Mouse (Mus musculus): ENCODE results near the gene Nme8. TPM values are rescaled to one million over a fixed set of nuclear protein-coding genes. Genes with fewer than 3 reads are reported as not detected.

Gene Nme8
- polyA plus RNA-seq, 1 experiment from 2014 or later, result 0.82 TPM

DNA sequence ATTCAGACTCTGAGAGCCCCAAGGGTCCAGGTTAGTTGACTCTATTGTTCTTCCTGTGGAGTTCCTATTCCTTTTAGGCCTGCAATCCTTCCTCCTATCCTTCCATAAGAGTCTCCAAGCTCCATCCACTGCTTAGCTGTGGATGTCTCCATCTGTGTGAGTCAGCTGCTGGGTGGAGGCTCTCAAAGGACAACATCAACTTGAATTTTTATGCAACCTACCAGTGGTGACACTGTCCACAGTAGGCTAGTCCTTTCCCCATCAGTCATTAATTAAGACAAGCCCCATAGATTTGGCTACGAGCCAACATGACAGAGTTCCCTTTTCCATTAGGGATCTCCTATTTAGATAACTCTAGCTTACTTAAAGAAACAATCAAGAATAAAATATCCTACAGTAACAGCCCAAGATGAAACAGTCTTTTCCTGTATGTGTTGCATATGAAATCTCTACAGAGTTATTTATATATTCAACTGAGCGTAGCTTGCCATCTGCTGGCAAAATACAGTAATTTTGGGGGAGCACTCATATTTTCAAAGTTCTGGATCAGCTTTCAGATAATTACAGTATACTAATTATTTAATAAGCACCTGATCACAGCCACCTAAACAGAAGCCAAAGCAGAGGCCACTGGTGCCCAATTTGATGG, 57.3 kb downstream of the Nme8 start:
- Histone ChIP-seq H3K27me3 (ENCODE audit: control insufficient read depth, insufficient read depth, low read length) (no peaks in the 10 kb centered on the region), H3K27ac (replicated peaks in 1 of 2; ENCODE audit: control insufficient read depth in 1 of 2, insufficient read depth in 1 of 2, low read depth in 2 of 2, low read length in 2 of 2) (no peak overlapping the region), H3K9me3 (ENCODE audit: control insufficient read depth, low read length) (no peaks in the 10 kb centered on the region), H3K4me1 (ENCODE audit: control insufficient read depth in 2 of 2, insufficient read depth in 2 of 2, low read length in 2 of 2) (no peaks in the 10 kb centered on the region), H3K4me2 (ENCODE audit: low read length) (no peak overlapping the region), H3K9ac (ENCODE audit: low read length) (no peak overlapping the region), H3K36me3 (ENCODE audit: control insufficient read depth, insufficient read depth, low read length) (no peaks in the 10 kb centered on the region), H3K4me3 (ENCODE audit: control insufficient read depth in 1 of 2, insufficient read depth in 1 of 2, low read depth in 1 of 2, low read length in 2 of 2) (no peak overlapping the region)
- WGBS, result 70% methylated on average over 2 of the region's 2 CpGs
- no peak for ATAC-seq (ENCODE audit: insufficient number of reproducible peaks, insufficient read depth, low FRiP score, low read depth)

DNA sequence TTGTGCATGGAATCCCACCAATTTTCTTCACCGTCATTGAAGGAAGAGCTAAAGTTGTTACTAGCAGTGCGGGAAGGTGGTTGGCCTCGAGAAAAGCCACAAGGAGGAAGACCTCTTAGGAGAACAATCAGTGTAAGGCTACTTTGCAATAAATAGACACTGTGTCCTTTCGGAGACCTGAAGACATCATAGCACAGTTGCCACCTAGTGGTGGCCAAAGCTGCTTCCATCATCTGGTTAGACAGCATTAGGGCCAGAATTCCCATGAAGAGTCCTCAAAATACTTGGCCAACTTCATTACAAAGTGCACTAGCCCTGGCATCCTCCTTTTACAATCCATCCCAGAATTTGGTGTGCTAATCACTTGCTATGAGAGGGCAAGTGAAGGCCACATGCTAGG, 61.5 kb downstream of the Nme8 start:
- Histone ChIP-seq H3K27ac (replicated peaks in 1 of 2; ENCODE audit: control insufficient read depth in 1 of 2, insufficient read depth in 1 of 2, low read depth in 2 of 2, low read length in 2 of 2) (no peak overlapping the region), H3K4me2 (ENCODE audit: low read length) (no peak overlapping the region), H3K36me3 (ENCODE audit: control insufficient read depth, insufficient read depth, low read length) (no peaks in the 10 kb centered on the region), H3K4me1 (ENCODE audit: control insufficient read depth in 2 of 2, insufficient read depth in 2 of 2, low read length in 2 of 2) (no peaks in the 10 kb centered on the region), H3K27me3 (ENCODE audit: control insufficient read depth, insufficient read depth, low read length) (no peaks in the 10 kb centered on the region), H3K4me3 (ENCODE audit: control insufficient read depth in 1 of 2, insufficient read depth in 1 of 2, low read depth in 1 of 2, low read length in 2 of 2) (no peak overlapping the region), H3K9ac (ENCODE audit: low read length) (no peak overlapping the region), H3K9me3 (ENCODE audit: control insufficient read depth, low read length) (no peaks in the 10 kb centered on the region)
- whole genome bisulfite sequencing, result 53% methylated on average over 4 of the region's 4 CpGs
- ATAC-seq (ENCODE audit: insufficient number of reproducible peaks, insufficient read depth, low FRiP score, low read depth), result no peak

DNA sequence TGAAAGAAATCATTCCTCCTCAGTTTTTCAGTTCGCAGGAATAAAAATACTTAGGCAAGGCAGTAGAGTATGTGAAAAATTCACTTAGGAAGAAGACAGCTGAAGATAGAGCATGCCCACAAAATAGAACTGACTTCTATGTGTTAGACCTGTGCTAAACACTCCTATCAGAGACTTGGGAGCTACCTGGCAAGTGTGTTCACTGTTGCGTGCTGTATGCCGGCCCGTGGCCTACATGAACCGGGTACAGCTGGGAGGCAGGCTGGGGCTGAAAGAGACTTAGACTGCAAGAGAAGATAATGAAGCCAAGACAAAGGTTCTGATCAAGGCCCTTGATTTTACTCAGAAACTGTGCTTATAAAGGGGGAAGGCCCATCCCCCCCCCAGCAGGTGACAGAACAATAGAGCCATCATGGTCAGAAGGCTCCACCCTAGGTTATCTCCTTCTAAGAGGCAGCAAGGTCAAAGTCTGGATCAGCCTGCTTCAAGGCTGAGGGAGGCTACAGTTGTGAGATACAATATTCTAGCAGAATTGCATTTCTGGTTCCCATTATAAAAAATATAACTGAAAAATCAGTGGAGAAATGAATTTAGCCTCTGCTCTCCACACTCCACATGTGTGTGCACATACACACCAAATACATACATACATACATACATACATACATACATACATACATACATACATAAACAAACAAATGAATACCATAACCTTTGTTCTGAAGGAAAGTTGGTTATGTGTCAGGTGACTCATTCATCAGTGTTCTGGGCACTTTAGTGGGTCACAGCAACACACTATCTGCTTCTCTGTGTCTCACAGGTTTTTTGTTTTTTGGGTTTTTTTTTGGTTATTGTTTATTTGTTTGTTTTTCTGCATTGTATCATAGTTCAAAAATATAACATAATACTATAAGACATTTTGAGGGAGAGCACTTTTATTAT, 66.6 kb downstream of the Nme8 start:
- no peak overlapping the region for H3K9ac ChIP-seq (ENCODE audit: low read length)
- WGBS, result 91% methylated on average over 5 of the region's 5 CpGs
- no peak overlapping the region for H3K4me3 ChIP-seq (ENCODE audit: control insufficient read depth in 1 of 2, insufficient read depth in 1 of 2, low read depth in 1 of 2, low read length in 2 of 2)
- H3K27ac ChIP-seq (replicated peaks in 1 of 2; ENCODE audit: control insufficient read depth in 1 of 2, insufficient read depth in 1 of 2, low read depth in 2 of 2, low read length in 2 of 2), result no peak overlapping the region
- H3K27me3 ChIP-seq (ENCODE audit: control insufficient read depth, insufficient read depth, low read length), result no peaks in the 10 kb centered on the region
- H3K36me3 ChIP-seq (ENCODE audit: control insufficient read depth, insufficient read depth, low read length), result no peaks in the 10 kb centered on the region
- no peak overlapping the region for H3K4me2 ChIP-seq (ENCODE audit: low read length)
- no peaks in the 10 kb centered on the region for H3K4me1 ChIP-seq (ENCODE audit: control insufficient read depth in 2 of 2, insufficient read depth in 2 of 2, low read length in 2 of 2)
- H3K9me3 ChIP-seq (ENCODE audit: control insufficient read depth, low read length), result no peaks in the 10 kb centered on the region
- no peak for ATAC-seq (ENCODE audit: insufficient number of reproducible peaks, insufficient read depth, low FRiP score, low read depth)

- Histone ChIP-seq H3K4me2 (ENCODE audit: low read length) (no peak overlapping the region), H3K9me3 (ENCODE audit: control insufficient read depth, low read length) (no peaks in the 10 kb centered on the region), H3K4me3 (ENCODE audit: control insufficient read depth in 1 of 2, insufficient read depth in 1 of 2, low read depth in 1 of 2, low read length in 2 of 2) (no peak overlapping the region), H3K27me3 (ENCODE audit: control insufficient read depth, insufficient read depth, low read length) (peaks cover 14% of the 10 kb centered on the region), H3K4me1 (ENCODE audit: control insufficient read depth in 2 of 2, insufficient read depth in 2 of 2, low read length in 2 of 2) (peaks cover 2 to 8% of the 10 kb centered on the region in 2 experiments; a peak in 3 of 4 replicates), H3K27ac (replicated peaks in 1 of 2; ENCODE audit: control insufficient read depth in 1 of 2, insufficient read depth in 1 of 2, low read depth in 2 of 2, low read length in 2 of 2) (no peak overlapping the region), H3K9ac (ENCODE audit: low read length) (no peak overlapping the region), H3K36me3 (ENCODE audit: control insufficient read depth, insufficient read depth, low read length) (no peaks in the 10 kb centered on the region)
- ATAC-seq (ENCODE audit: insufficient number of reproducible peaks, insufficient read depth, low FRiP score, low read depth), result no peak
- WGBS, result 70% methylated on average over 1 of the region's 1 CpGs
Observed at GRCm38 (mm10) chr13:19626473-19626872, 71.1 kb downstream of the Nme8 start.

DNA sequence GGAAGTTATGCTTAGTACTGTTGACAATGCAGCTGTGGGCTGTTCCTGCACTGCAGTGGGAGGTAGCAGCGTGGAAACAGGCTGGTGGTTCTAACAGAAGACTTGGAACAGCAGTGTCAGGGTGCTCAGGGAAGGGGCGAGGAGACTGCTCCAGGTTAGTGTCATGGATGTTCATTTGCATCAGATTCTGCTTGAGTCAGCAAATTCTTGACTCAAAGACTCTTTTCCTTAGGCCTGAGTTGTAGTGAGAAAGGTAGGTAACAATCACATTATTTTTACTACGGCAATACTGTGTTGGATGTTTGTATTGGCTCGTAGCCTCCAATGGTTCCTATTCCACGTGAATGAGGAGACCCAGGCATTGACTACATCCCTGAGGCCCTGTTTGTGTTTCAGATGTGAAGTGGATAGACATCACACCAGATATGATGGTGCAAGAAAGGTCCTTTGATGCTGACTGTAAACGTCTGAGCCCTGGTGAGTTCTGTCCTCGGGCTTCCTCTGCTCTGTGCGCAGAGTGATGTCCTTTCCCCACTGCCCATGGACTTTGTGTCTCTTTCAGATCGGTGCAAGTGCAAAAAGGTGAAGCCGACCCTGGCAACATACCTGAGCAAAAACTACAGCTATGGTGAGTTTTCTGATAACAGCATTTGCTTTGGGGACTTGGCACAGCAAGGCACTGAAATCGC, 72.8 kb downstream of the Nme8 start:
- ATAC-seq (ENCODE audit: insufficient number of reproducible peaks, insufficient read depth, low FRiP score, low read depth), result no peak
- Histone ChIP-seq H3K36me3 (ENCODE audit: control insufficient read depth, insufficient read depth, low read length) (no peaks in the 10 kb centered on the region), H3K4me3 (ENCODE audit: control insufficient read depth in 1 of 2, insufficient read depth in 1 of 2, low read depth in 1 of 2, low read length in 2 of 2) (no peak overlapping the region), H3K4me1 (ENCODE audit: control insufficient read depth in 2 of 2, insufficient read depth in 2 of 2, low read length in 2 of 2) (peaks cover 2 to 8% of the 10 kb centered on the region in 2 experiments; a peak in 3 of 4 replicates), H3K4me2 (ENCODE audit: low read length) (no peak overlapping the region), H3K27ac (replicated peaks in 1 of 2; ENCODE audit: control insufficient read depth in 1 of 2, insufficient read depth in 1 of 2, low read depth in 2 of 2, low read length in 2 of 2) (no peak overlapping the region), H3K9ac (ENCODE audit: low read length) (no peak overlapping the region), H3K27me3 (ENCODE audit: control insufficient read depth, insufficient read depth, low read length) (peaks cover 14% of the 10 kb centered on the region), H3K9me3 (ENCODE audit: control insufficient read depth, low read length) (no peaks in the 10 kb centered on the region)
- 80% methylated on average over 11 of the region's 11 CpGs for WGBS

DNA sequence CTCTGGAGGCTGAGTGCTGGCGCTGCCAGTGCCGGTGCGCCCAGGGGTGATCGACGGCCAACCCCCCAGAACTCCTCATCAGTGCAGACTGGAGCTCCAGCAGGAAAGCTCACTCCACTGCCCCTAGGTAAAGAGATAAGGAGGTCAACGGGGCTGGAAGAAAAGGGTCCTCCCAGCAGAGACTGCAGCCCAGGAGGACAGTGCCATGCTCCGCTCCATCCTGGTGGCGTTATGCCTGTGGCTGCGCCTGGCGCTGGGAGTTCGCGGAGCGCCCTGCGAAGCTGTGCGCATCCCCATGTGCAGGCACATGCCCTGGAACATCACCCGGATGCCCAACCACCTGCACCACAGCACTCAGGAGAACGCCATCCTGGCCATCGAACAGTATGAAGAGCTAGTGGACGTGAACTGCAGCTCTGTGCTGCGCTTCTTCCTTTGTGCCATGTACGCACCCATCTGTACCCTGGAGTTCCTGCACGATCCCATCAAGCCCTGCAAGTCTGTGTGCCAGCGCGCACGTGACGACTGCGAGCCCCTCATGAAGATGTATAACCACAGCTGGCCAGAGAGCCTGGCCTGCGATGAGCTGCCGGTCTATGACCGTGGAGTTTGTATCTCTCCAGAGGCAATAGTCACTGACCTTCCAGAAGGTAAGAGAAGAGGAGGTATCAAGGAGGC, 74.2 kb downstream of the Nme8 start:
- peaks cover 14% of the 10 kb centered on the region for H3K27me3 ChIP-seq (ENCODE audit: control insufficient read depth, insufficient read depth, low read length)
- peaks cover 2 to 11% of the 10 kb centered on the region in 2 experiments; a peak in 3 of 4 replicates for H3K4me1 ChIP-seq (ENCODE audit: control insufficient read depth in 2 of 2, insufficient read depth in 2 of 2, low read length in 2 of 2)
- peak overlapping the region; percentile 52 to 57 for H3K4me3 ChIP-seq (ENCODE audit: control insufficient read depth in 1 of 2, insufficient read depth in 1 of 2, low read depth in 1 of 2, low read length in 2 of 2)
- H3K4me2 ChIP-seq (ENCODE audit: low read length), result peak overlapping the region; percentile 97
- 0 out of 2 replicates have a peak, but pooled peaks have one; percentile 15 for ATAC-seq (ENCODE audit: insufficient number of reproducible peaks, insufficient read depth, low FRiP score, low read depth)
- peak overlapping the region; percentile 69 for H3K9ac ChIP-seq (ENCODE audit: low read length)
- H3K9me3 ChIP-seq (ENCODE audit: control insufficient read depth, low read length), result no peaks in the 10 kb centered on the region
- no peaks in the 10 kb centered on the region for H3K36me3 ChIP-seq (ENCODE audit: control insufficient read depth, insufficient read depth, low read length)
- H3K27ac ChIP-seq (replicated peaks in 1 of 2; ENCODE audit: control insufficient read depth in 1 of 2, insufficient read depth in 1 of 2, low read depth in 2 of 2, low read length in 2 of 2), result no peak overlapping the region
- WGBS, result 16% methylated on average over 30 of the region's 30 CpGs

All from heart, embryonic 14.5 days (tissue).